Mouse (Mus musculus) layer of hippocampus, adult 11-12 months (tissue): ENCODE measurements around the gene Stat4.
A peak's percentile ranks its signal among the peaks of the same experiment; 100 is the strongest.

Experiments used
- DNase-seq: peaks from one replicate; pipeline ENCODE4 v3.0.0; 2022; ENCODE audit warnings: low spot score

Gene Stat4

GRCm38 (mm10) chr1:52144907-52145306 is 158.0 kb downstream of the Stat4 start:
- DNase-seq = no peak

- DNase-seq = peak; percentile 55
Measured at GRCm38 (mm10) chr1:52146214-52146970, 159.4 kb downstream of the Stat4 start.

- DNase-seq = no peak
Measured at GRCm38 (mm10) chr1:52147431-52147830, 160.5 kb downstream of the Stat4 start.

- DNase-seq = no peak
Measured at GRCm38 (mm10) chr1:52148178-52148577, 161.2 kb downstream of the Stat4 start.

- DNase-seq = no peak
Measured at GRCm38 (mm10) chr1:52148696-52149095, 161.7 kb downstream of the Stat4 start.

GRCm38 (mm10) chr1:52149934-52150346 is 163.0 kb downstream of the Stat4 start:
- peak; percentile 69 for DNase-seq

GRCm38 (mm10) chr1:52150676-52151075 is 163.7 kb downstream of the Stat4 start:
- DNase-seq = no peak

- DNase-seq = no peak
Measured at GRCm38 (mm10) chr1:52151166-52151565, 164.2 kb downstream of the Stat4 start.

GRCm38 (mm10) chr1:52152369-52152768 is 165.4 kb downstream of the Stat4 start:
- no peak for DNase-seq

- DNase-seq = no peak
Measured at GRCm38 (mm10) chr1:52152936-52153335, 166.0 kb downstream of the Stat4 start.

- DNase-seq = no peak
Measured at GRCm38 (mm10) chr1:52154890-52155289, 167.9 kb downstream of the Stat4 start.

- no peak for DNase-seq
Measured at GRCm38 (mm10) chr1:52156351-52156750, 169.4 kb downstream of the Stat4 start.
